Mouse (Mus musculus): ENCODE measurements around the gene Tnrc6b. TPM values are rescaled to one million over a fixed set of nuclear protein-coding genes. Genes with fewer than 3 reads are reported as not detected.

Gene Tnrc6b
- 3.8 and 6.6 TPM in 2 replicates for polyA plus RNA-seq (2021; fragmentation: Nextera tagmentation)
- long read RNA-seq, experiment 1, partial matches to known transcripts, result 16 of 29 reads
- long read RNA-seq, experiment 1, other reads (novel, unspliced or antisense), result 12 of 29 reads
- long read RNA-seq, experiment 2, partial matches to known transcripts, result 15 of 24 reads
- long read RNA-seq, experiment 2, other reads (novel, unspliced or antisense), result 9 of 24 reads

GRCm38 (mm10) chr15:80710608-80711363 lies at the start of gene Tnrc6b:
Gene Tnrc6b, plus strand, starts transcription at chr15:80711313.

DNA sequence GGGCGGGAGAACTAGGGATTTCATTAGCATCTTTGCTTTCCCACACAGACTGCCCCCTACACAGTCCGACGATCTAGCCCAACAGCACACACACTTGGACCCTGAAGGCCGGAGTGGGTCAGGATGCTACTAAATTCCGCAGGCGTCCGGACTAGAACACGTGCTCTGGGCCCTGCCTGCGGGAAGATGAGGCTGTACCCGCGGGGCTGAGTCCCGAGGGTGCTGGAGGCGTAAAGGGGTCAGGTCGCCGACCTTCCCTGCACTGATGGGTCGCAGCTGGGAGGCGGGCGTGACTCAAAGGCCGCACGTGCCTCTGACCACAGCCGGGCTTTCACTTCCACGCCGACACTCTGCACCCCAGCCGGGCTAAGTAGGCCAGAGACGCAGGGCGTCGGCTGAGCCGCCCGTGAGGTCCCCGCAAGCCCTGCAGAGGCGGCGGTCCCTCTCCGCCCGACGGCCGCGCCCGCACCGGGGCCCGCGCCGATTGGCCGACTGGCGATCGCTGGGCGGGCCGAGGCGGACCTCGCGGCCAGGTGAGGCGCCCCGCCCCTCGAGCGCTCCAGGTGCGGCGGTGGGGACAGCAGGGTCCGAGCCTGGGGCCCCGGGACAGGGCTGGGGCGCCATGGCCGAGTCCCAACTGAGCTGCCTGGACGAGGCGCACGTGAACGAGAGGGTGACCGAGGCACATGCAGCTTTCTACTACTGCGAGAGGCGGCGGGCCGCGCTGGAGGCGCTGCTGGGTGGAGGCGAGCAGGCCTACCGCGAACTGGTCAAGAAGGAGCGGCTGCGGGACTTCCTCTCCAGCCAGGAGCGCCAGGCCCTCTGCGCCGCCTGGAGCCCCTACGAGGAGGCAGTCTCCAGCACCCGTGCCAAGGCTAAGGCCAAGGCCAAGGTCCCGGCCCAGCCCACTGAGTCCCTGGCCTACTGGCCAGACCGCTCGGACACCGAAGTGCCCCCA lies 39.5 kb upstream of the Tnrc6b start, which contains the start of gene Fam83f:
Gene Fam83f, plus strand, starts transcription at position 553 of the 958 bp plus-strand sequence.

GRCm38 (mm10) chr15:80948145-80949135 lies 237.3 kb downstream of the Tnrc6b start, which contains the start of gene Adsl:
Gene Adsl, plus strand, starts transcription at chr15:80948490.

DNA sequence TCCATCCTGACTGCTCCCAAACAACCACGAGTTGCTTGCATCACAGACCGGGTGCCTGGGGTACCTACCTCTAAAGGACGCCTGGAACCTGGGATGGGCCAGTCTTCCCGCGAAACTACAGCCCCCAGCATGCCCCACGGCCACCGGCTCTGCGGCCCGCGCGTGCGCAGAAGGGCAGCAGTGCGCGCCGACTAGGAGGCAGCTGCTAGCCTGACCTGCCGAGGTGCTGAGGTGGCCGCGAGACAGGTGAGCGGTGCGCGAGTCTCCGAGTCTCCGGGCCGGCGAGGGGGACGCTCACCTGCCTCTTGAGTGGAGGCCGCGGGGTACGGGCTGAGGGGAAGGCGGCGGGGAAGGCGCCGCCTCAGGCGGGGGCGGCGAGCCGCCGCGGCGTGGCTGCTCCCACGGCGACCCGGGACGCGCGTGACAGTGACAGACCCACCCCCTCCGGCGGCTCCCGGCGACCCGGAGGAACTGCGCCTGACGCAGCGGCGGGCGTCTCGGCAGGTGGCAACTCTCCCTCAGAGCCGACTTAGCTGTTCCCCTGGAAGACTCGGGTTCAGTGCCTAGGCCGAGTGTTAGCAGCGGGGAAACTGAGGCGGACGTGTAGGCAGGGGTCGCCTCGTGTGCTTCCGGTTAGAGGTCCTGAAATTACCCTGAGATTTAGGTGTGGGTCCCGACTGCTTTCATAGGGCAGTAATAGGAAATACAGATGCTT lies 266.7 kb downstream of the Tnrc6b start, which contains the start of gene Sgsm3:
Gene Sgsm3, plus strand, starts transcription at position 146 of the 715 bp plus-strand sequence.

Other genes starting within 250 kb of the Tnrc6b start
- not detected in 2 replicates for gene Enthd1, start 146.2 kb upstream of the Tnrc6b start, polyA plus RNA-seq (2021; fragmentation: Nextera tagmentation)
- gene Grap2, start 138.7 kb upstream of the Tnrc6b start, polyA plus RNA-seq (2021; fragmentation: Nextera tagmentation), result 0.04 TPM in 1 of 2 replicates, not detected in the other
- 0.15 and 0.24 TPM in 2 replicates for gene Fam83f, start 39.5 kb upstream of the Tnrc6b start, polyA plus RNA-seq (2021; fragmentation: Nextera tagmentation)
- gene Adsl, start 237.2 kb downstream of the Tnrc6b start, polyA plus RNA-seq (2021; fragmentation: Nextera tagmentation), result 47.3 and 58.5 TPM in 2 replicates

Data from left cerebral cortex, adult 6 months (tissue).